Mouse (Mus musculus) stomach, embryonic 16.5 days (tissue): ENCODE data around the gene Acot7. TPM values are rescaled to one million over a fixed set of nuclear protein-coding genes. Genes with fewer than 3 reads are reported as not detected.

ENCODE experiments used
- ATAC-seq: fragments of 200-750 bp; cut with Nextera tagmentation; 2 replicates; pipeline ENCODE4 v1.8.0; 2017; ENCODE audit warnings: moderate number of reproducible peaks, moderate TSS enrichment; ENCODE audit not compliant: insufficient read depth, low FRiP score
- H3K27ac ChIP-seq: fragments of 300-500 bp; sonication (generic); 2 replicates; pipeline ENCODE4 v1.5.1; 2014; ENCODE audit warnings: low read length
- H3K27me3 ChIP-seq: fragments of 300-500 bp; sonication (generic); 2 replicates; pipeline ENCODE4 v1.6.1; 2014; ENCODE audit warnings: low read length, control low read depth, mixed read lengths; ENCODE audit not compliant: control insufficient read depth, insufficient read depth
- H3K36me3 ChIP-seq: fragments of 300-500 bp; sonication (generic); 2 replicates; pipeline ENCODE4 v1.6.1; 2014; ENCODE audit warnings: low read length; ENCODE audit not compliant: control insufficient read depth, insufficient read depth
- H3K4me1 ChIP-seq: fragments of 300-500 bp; sonication (generic); 2 replicates; pipeline ENCODE4 v1.6.1; 2014; ENCODE audit warnings: low read length, control low read depth, mixed read lengths; ENCODE audit not compliant: control insufficient read depth, insufficient read depth
- H3K4me2 ChIP-seq: fragments of 300-500 bp; sonication (generic); 2 replicates; pipeline ENCODE4 v1.6.1; 2014; ENCODE audit warnings: low read depth, low read length, mixed read lengths
- H3K4me3 ChIP-seq: fragments of 300-500 bp; sonication (generic); replicated peaks from 2 replicates; pipeline ENCODE4 v1.5.1; 2014; ENCODE audit warnings: mild to moderate bottlenecking, low read length
- H3K9ac ChIP-seq: fragments of 300-500 bp; sonication (generic); 2 replicates; pipeline ENCODE4 v1.6.1; 2014; ENCODE audit warnings: low read length
- H3K9me3 ChIP-seq: fragments of 300-500 bp; sonication (generic); replicated peaks from 2 replicates; pipeline ENCODE4 v1.6.1; 2016; ENCODE audit warnings: low read length, control low read depth; ENCODE audit not compliant: control insufficient read depth
- WGBS: fragments of 180-500 bp; shearing (Covaris S2); extraction: QIAGEN DNeasy Blood & Tissue Kit; methylation state at CpG from one replicate; pipeline ENCODE4 v1.1.7; 2014; 5-methylcytosine and 5-hydroxymethylcytosine counted together
- polyA plus RNA-seq: library from polyadenylated mRNA; unstranded; fragments of >200 nt; fragmentation: Nextera tagmentation; extraction: Ambion mirVana; gene quantifications from 2 replicates; pipeline ENCODE4 v1.2.1, GENCODE M21; 2015

Acot7 gene
- polyA plus RNA-seq, 1 experiment from 2014 or later: 57.3 TPM

GRCm38 (mm10) chr4:152146033-152146827 lies 31.7 kb upstream of the Acot7 start:
- no peaks in the 10 kb centered on the region for H3K9me3 ChIP-seq
- no peak overlapping the region for H3K9ac ChIP-seq
- 58% methylated on average over 11 of the region's 11 CpGs for WGBS
- H3K4me1 ChIP-seq: no peaks in the 10 kb centered on the region
- H3K27ac ChIP-seq: no peak overlapping the region
- ATAC-seq: no peak
- H3K4me2 ChIP-seq: no peak overlapping the region
- H3K36me3 ChIP-seq: no peaks in the 10 kb centered on the region
- no peak overlapping the region for H3K4me3 ChIP-seq
- H3K27me3 ChIP-seq: peaks cover 4% of the 10 kb centered on the region

- no peak overlapping the region for H3K27ac ChIP-seq
- H3K4me1 ChIP-seq: peaks cover 11% of the 10 kb centered on the region
- H3K9ac ChIP-seq: no peak overlapping the region
- no peak overlapping the region for H3K4me3 ChIP-seq
- WGBS: 60% methylated on average over 4 of the region's 4 CpGs
- peaks cover 21% of the 10 kb centered on the region for H3K27me3 ChIP-seq
- ATAC-seq: no peak
- H3K4me2 ChIP-seq: no peak overlapping the region
- no peaks in the 10 kb centered on the region for H3K9me3 ChIP-seq
- H3K36me3 ChIP-seq: no peaks in the 10 kb centered on the region
Measured at GRCm38 (mm10) chr4:152150546-152150945, 27.4 kb upstream of the Acot7 start.

GRCm38 (mm10) chr4:152151451-152151965 lies 26.4 kb upstream of the Acot7 start:
- Histone ChIP-seq H3K4me3 (peak overlapping the region; percentile 50), H3K9ac (peak overlapping the region; percentile 62; the same call in 1 of the 2 replicates), H3K36me3 (no peaks in the 10 kb centered on the region), H3K27me3 (peaks cover 21% of the 10 kb centered on the region), H3K4me2 (peak overlapping the region; percentile 64), H3K9me3 (no peaks in the 10 kb centered on the region), H3K27ac (no peak overlapping the region), H3K4me1 (peaks cover 11% of the 10 kb centered on the region)
- WGBS: 28% methylated on average over 7 of the region's 7 CpGs
- ATAC-seq: no peak

- Histone ChIP-seq H3K27me3 (peaks cover 22% of the 10 kb centered on the region), H3K9ac (peak within 1 kb of the TSS; percentile 62), H3K36me3 (no peaks in the 10 kb centered on the region), H3K9me3 (no peaks in the 10 kb centered on the region), H3K4me2 (peak within 1 kb of the TSS; percentile 64), H3K4me1 (peaks cover 11% of the 10 kb centered on the region), H3K27ac (no peak within 1 kb of the TSS), H3K4me3 (peak within 1 kb of the TSS; percentile 50)
- peak; percentile 70; the same call in 1 of the 2 replicates for ATAC-seq
- 1% methylated on average over 57 of the region's 57 CpGs for WGBS
Measured at GRCm38 (mm10) chr4:152151966-152152544, 25.9 kb upstream of the Acot7 start, which contains the start of gene Espn. Gene Espn, minus strand, starts transcription at chr4:152152371.

GRCm38 (mm10) chr4:152153771-152154177 lies 24.2 kb upstream of the Acot7 start:
- H3K4me1 ChIP-seq: peaks cover 18% of the 10 kb centered on the region
- H3K9me3 ChIP-seq: no peaks in the 10 kb centered on the region
- H3K4me2 ChIP-seq: peak overlapping the region; percentile 47
- H3K27ac ChIP-seq: peak overlapping the region; percentile 51; the same call in 1 of the 2 replicates
- peak; percentile 84 for ATAC-seq
- no peaks in the 10 kb centered on the region for H3K36me3 ChIP-seq
- peaks cover 38% of the 10 kb centered on the region for H3K27me3 ChIP-seq
- H3K4me3 ChIP-seq: peak overlapping the region; percentile 30
- peak overlapping the region; percentile 50; the same call in 1 of the 2 replicates for H3K9ac ChIP-seq
- under 1% methylated on average over 23 of the region's 23 CpGs for WGBS

GRCm38 (mm10) chr4:152155019-152155418 lies 22.9 kb upstream of the Acot7 start:
- Histone ChIP-seq H3K36me3 (no peaks in the 10 kb centered on the region), H3K27me3 (peaks cover 50% of the 10 kb centered on the region), H3K4me3 (no peak overlapping the region), H3K27ac (no peak overlapping the region), H3K4me1 (peaks cover 27% of the 10 kb centered on the region), H3K9ac (no peak overlapping the region), H3K4me2 (no peak overlapping the region), H3K9me3 (no peaks in the 10 kb centered on the region)
- WGBS: 64% methylated on average over 4 of the region's 4 CpGs
- no peak for ATAC-seq

- WGBS: 11% methylated on average over 21 of the region's 21 CpGs
- H3K4me3 ChIP-seq: peak overlapping the region; percentile 37
- ATAC-seq: no peak
- H3K9me3 ChIP-seq: no peaks in the 10 kb centered on the region
- no peaks in the 10 kb centered on the region for H3K36me3 ChIP-seq
- no peak overlapping the region for H3K9ac ChIP-seq
- H3K4me2 ChIP-seq: peak overlapping the region; percentile 54
- H3K27ac ChIP-seq: no peak overlapping the region
- H3K4me1 ChIP-seq: peaks cover 25% of the 10 kb centered on the region
- peaks cover 49% of the 10 kb centered on the region for H3K27me3 ChIP-seq
Measured at GRCm38 (mm10) chr4:152157779-152158584, 20.0 kb upstream of the Acot7 start.

GRCm38 (mm10) chr4:152158585-152159284 lies 19.2 kb upstream of the Acot7 start, which contains the start of gene Hes2:
Gene Hes2, plus strand, starts transcription at chr4:152158867.
- Histone ChIP-seq H3K4me1 (peaks cover 22% of the 10 kb centered on the region), H3K36me3 (no peaks in the 10 kb centered on the region), H3K4me2 (peak within 1 kb of the TSS; percentile 54), H3K4me3 (peak within 1 kb of the TSS; percentile 37), H3K27ac (no peak within 1 kb of the TSS), H3K27me3 (peaks cover 48% of the 10 kb centered on the region), H3K9ac (no peak within 1 kb of the TSS; the same call in 1 of the 2 replicates), H3K9me3 (no peaks in the 10 kb centered on the region)
- WGBS: 5% methylated on average over 35 of the region's 35 CpGs
- no peak for ATAC-seq
